Mouse (Mus musculus): Measurements from ENCODE around the gene Ankrd39. TPM values are rescaled to one million over a fixed set of nuclear protein-coding genes. Genes with fewer than 3 reads are reported as not detected.
A peak's percentile ranks its signal among the peaks of the same experiment; 100 is the strongest.
"Not testable (repeated sequence)": the region's sequence is repeated elsewhere in the genome, so short reads cannot be mapped to it uniquely, and the experiment has no call there.

Gene Ankrd39
- polyA plus RNA-seq, 1 experiment from 2014 or later, result 26.0 TPM

- H3K9me3 ChIP-seq, result no peaks in the 10 kb centered on the region
- H3K4me3 ChIP-seq, result no peak overlapping the region
- peak overlapping the region; percentile 78 for H3K27ac ChIP-seq
- H3K4me1 ChIP-seq, result peaks cover 47% of the 10 kb centered on the region
- H3K4me2 ChIP-seq, result no peak overlapping the region
- ATAC-seq (ENCODE audit: borderline replicate concordance, extremely low read depth, low FRiP score, low TSS enrichment), result no peak
- H3K36me3 ChIP-seq, result peaks cover 43% of the 10 kb centered on the region
- WGBS, result 24% methylated on average over 9 of the region's 9 CpGs
- no peak overlapping the region for H3K9ac ChIP-seq
- no peaks in the 10 kb centered on the region for H3K27me3 ChIP-seq
Measured at GRCm38 (mm10) chr1:36547981-36548598, 845 bp upstream of the Ankrd39 start.

- no peak for ATAC-seq (ENCODE audit: borderline replicate concordance, extremely low read depth, low FRiP score, low TSS enrichment)
- no peaks in the 10 kb centered on the region for H3K27me3 ChIP-seq
- no peak overlapping the region for H3K27ac ChIP-seq
- H3K36me3 ChIP-seq, result peaks cover 31% of the 10 kb centered on the region
- no peaks in the 10 kb centered on the region for H3K9me3 ChIP-seq
- peak overlapping the region; percentile 71 for H3K4me2 ChIP-seq
- peak overlapping the region; percentile 72 for H3K4me3 ChIP-seq
- peak overlapping the region; percentile 65 for H3K9ac ChIP-seq
- 67% methylated on average over 19 of the region's 19 CpGs for WGBS
- H3K4me1 ChIP-seq, result peaks cover 43% of the 10 kb centered on the region
Measured at GRCm38 (mm10) chr1:36545845-36546600, 1.2 kb downstream of the Ankrd39 start.

- 78% methylated on average over 2 of the region's 2 CpGs for WGBS
- Histone ChIP-seq H3K27ac (no peak overlapping the region), H3K9me3 (no peaks in the 10 kb centered on the region), H3K27me3 (no peaks in the 10 kb centered on the region), H3K4me2 (no peak overlapping the region), H3K4me3 (no peak overlapping the region), H3K36me3 (peaks cover 29% of the 10 kb centered on the region), H3K9ac (no peak overlapping the region), H3K4me1 (peaks cover 36% of the 10 kb centered on the region)
- ATAC-seq (ENCODE audit: borderline replicate concordance, extremely low read depth, low FRiP score, low TSS enrichment), result no peak
Measured at GRCm38 (mm10) chr1:36545382-36545781, 1.9 kb downstream of the Ankrd39 start.

- Histone ChIP-seq H3K36me3 (peaks cover 31% of the 10 kb centered on the region), H3K27ac (no peak overlapping the region)
Measured at GRCm38 (mm10) chr1:36542925-36543324, 4.3 kb downstream of the Ankrd39 start.

GRCm38 (mm10) chr1:36541844-36542243 is 5.4 kb downstream of the Ankrd39 start:
- H3K27ac ChIP-seq, result no peak overlapping the region
- H3K4me1 ChIP-seq, result peaks cover 8% of the 10 kb centered on the region
- H3K4me3 ChIP-seq, result no peak overlapping the region
- H3K36me3 ChIP-seq, result peaks cover 31% of the 10 kb centered on the region
- ATAC-seq (ENCODE audit: borderline replicate concordance, extremely low read depth, low FRiP score, low TSS enrichment), result no peak
- 95% methylated on average over 16 of the region's 16 CpGs for WGBS
- H3K9ac ChIP-seq, result no peak overlapping the region
- no peaks in the 10 kb centered on the region for H3K27me3 ChIP-seq
- no peaks in the 10 kb centered on the region for H3K9me3 ChIP-seq
- H3K4me2 ChIP-seq, result no peak overlapping the region

More at GRCm38 (mm10) chr1:36542925-36543324, 4.3 kb downstream of the Ankrd39 start:
- no peak overlapping the region for H3K4me2 ChIP-seq
- H3K9me3 ChIP-seq, result no peaks in the 10 kb centered on the region
- peaks cover 15% of the 10 kb centered on the region for H3K4me1 ChIP-seq
- no peak overlapping the region for H3K9ac ChIP-seq
- ATAC-seq (ENCODE audit: borderline replicate concordance, extremely low read depth, low FRiP score, low TSS enrichment), result no peak
- H3K27me3 ChIP-seq, result no peaks in the 10 kb centered on the region
- no peak overlapping the region for H3K4me3 ChIP-seq
- WGBS, result 94% methylated on average over 9 of the region's 9 CpGs

GRCm38 (mm10) chr1:36540807-36541206 is 6.4 kb downstream of the Ankrd39 start:
- 95% methylated on average over 12 of the region's 12 CpGs for WGBS
- no peak for ATAC-seq (ENCODE audit: borderline replicate concordance, extremely low read depth, low FRiP score, low TSS enrichment)
- Histone ChIP-seq H3K27me3 (no peaks in the 10 kb centered on the region), H3K4me2 (no peak overlapping the region), H3K4me1 (no peaks in the 10 kb centered on the region; the same call in 1 of the 2 replicates), H3K4me3 (no peak overlapping the region), H3K9me3 (no peaks in the 10 kb centered on the region), H3K36me3 (peaks cover 31% of the 10 kb centered on the region), H3K9ac (no peak overlapping the region), H3K27ac (no peak overlapping the region)

GRCm38 (mm10) chr1:36540132-36540531 is 7.1 kb downstream of the Ankrd39 start:
- Histone ChIP-seq H3K4me3 (no peak overlapping the region), H3K27ac (no peak overlapping the region), H3K36me3 (peaks cover 31% of the 10 kb centered on the region), H3K9me3 (no peaks in the 10 kb centered on the region), H3K4me1 (no peaks in the 10 kb centered on the region), H3K9ac (no peak overlapping the region), H3K4me2 (no peak overlapping the region), H3K27me3 (no peaks in the 10 kb centered on the region)
- 86% methylated on average over 11 of the region's 11 CpGs for WGBS
- no peak for ATAC-seq (ENCODE audit: borderline replicate concordance, extremely low read depth, low FRiP score, low TSS enrichment)

- H3K4me3 ChIP-seq, result no peak within 1 kb of the TSS
- H3K9me3 ChIP-seq, result no peaks in the 10 kb centered on the region
- no peak within 1 kb of the TSS for H3K4me2 ChIP-seq
- H3K27me3 ChIP-seq, result no peaks in the 10 kb centered on the region
- peaks cover 31% of the 10 kb centered on the region for H3K36me3 ChIP-seq
- WGBS, result 41% methylated on average over 9 of the region's 9 CpGs
- peak; percentile 16; the same call in 1 of the 2 replicates for ATAC-seq (ENCODE audit: borderline replicate concordance, extremely low read depth, low FRiP score, low TSS enrichment)
- no peak within 1 kb of the TSS for H3K9ac ChIP-seq
- no peak within 1 kb of the TSS for H3K27ac ChIP-seq
- H3K4me1 ChIP-seq, result peaks cover 3% of the 10 kb centered on the region; the same call in 1 of the 2 replicates
Measured at GRCm38 (mm10) chr1:36539186-36539585, 8.1 kb downstream of the Ankrd39 start, which contains the start of gene Gm42417. TSS of gene Gm42417 (minus strand) at chr1:36539429.

- Histone ChIP-seq H3K36me3 (peaks cover 31% of the 10 kb centered on the region), H3K4me3 (no peak overlapping the region), H3K27ac (no peak overlapping the region), H3K4me1 (peaks cover 8% of the 10 kb centered on the region; the same call in 1 of the 2 replicates), H3K4me2 (no peak overlapping the region), H3K9me3 (no peaks in the 10 kb centered on the region), H3K27me3 (no peaks in the 10 kb centered on the region), H3K9ac (no peak overlapping the region)
- WGBS, result 77% methylated on average over 4 of the region's 4 CpGs
- no peak for ATAC-seq (ENCODE audit: borderline replicate concordance, extremely low read depth, low FRiP score, low TSS enrichment)
Measured at GRCm38 (mm10) chr1:36538727-36539126, 8.5 kb downstream of the Ankrd39 start.

- H3K4me1 ChIP-seq; H3K4me3 ChIP-seq; H3K27ac ChIP-seq; H3K9me3 ChIP-seq; H3K9ac ChIP-seq; ATAC-seq (ENCODE audit: borderline replicate concordance, extremely low read depth, low FRiP score, low TSS enrichment); H3K27me3 ChIP-seq; H3K4me2 ChIP-seq: not testable (repeated sequence)
- 88% methylated on average over 9 of the region's 9 CpGs for WGBS
- peaks cover 29% of the 10 kb centered on the region for H3K36me3 ChIP-seq
Measured at GRCm38 (mm10) chr1:36536783-36537182, 10.5 kb downstream of the Ankrd39 start, which contains the start of gene Ankrd23. TSS of gene Ankrd23 (minus strand) at chr1:36536883.

- H3K27me3 ChIP-seq, result no peaks in the 10 kb centered on the region
- no peak overlapping the region for H3K4me3 ChIP-seq
- H3K9ac ChIP-seq, result no peak overlapping the region
- ATAC-seq (ENCODE audit: borderline replicate concordance, extremely low read depth, low FRiP score, low TSS enrichment), result no peak
- no peak overlapping the region for H3K27ac ChIP-seq
- H3K4me1 ChIP-seq, result peaks cover 9% of the 10 kb centered on the region; the same call in 1 of the 2 replicates
- no peak overlapping the region for H3K4me2 ChIP-seq
- H3K9me3 ChIP-seq, result no peaks in the 10 kb centered on the region
- peaks cover 25% of the 10 kb centered on the region for H3K36me3 ChIP-seq
- 58% methylated on average over 8 of the region's 8 CpGs for WGBS
Measured at GRCm38 (mm10) chr1:36536397-36536728, 10.9 kb downstream of the Ankrd39 start.
